Mouse (Mus musculus): ENCODE data around the gene Cd209g.

- TF ChIP-seq POLR2A (IDR thresholded peaks at IDR 0.05; ENCODE audit: insufficient read depth, low read depth, low read length) (no peak), EP300 (IDR thresholded peaks at IDR 0.05; ENCODE audit: insufficient read depth, low read depth, low read length) (no peak), CTCF (IDR thresholded peaks at IDR 0.05) (no peak)
Observed at GRCm38 (mm10) chr8:4147272-4147671, 13.4 kb downstream of the Cd209g start.
